Mouse (Mus musculus): ENCODE measurements around the gene Gprin3.

- TF ChIP-seq CTCF (IDR thresholded peaks at IDR 0.05; ENCODE audit: borderline replicate concordance, insufficient read depth, low read length) (no peak), POLR2A (IDR thresholded peaks at IDR 0.05; ENCODE audit: low read depth, low read length) (no peak)
Observed at GRCm38 (mm10) chr6:59407482-59407997, 18.6 kb downstream of the Gprin3 start.
